ENCODE assay signal across 14 mouse cellular contexts in genomic region chr11:53691979-53692378, GRCm38 (mm10). TPM values are rescaled to one million over a fixed set of nuclear protein-coding genes. Genes with fewer than 3 reads are reported as not detected.
DNase-seq lines count a peak whose midpoint lies in the region; ATAC-seq and TF ChIP-seq lines count a peak whose summit lies in the region.
"Had no signal": no experiment of that assay in that cellular context is flagged by ENCODE, and none has a peak within 500 bp of the region (broad histone marks: within the 10 kb centered on the region; RNA-seq: fewer than 3 reads in every experiment).

No protein-coding gene starts in this region.

- no peak for TF ChIP-seq POLR2A in lung, adult 2 months (IDR thresholded peaks at IDR 0.05; ENCODE audit: borderline replicate concordance, extremely low read depth, low read depth, low read length)

- no peaks in the 10 kb centered on the region for H3K4me1 ChIP-seq in forebrain, postnatal 0 days (ENCODE audit: insufficient read depth)
- no peaks in the 10 kb centered on the region for H3K4me1 ChIP-seq in forebrain, embryonic 12.5 days
- H3K4me1 ChIP-seq in lung, adult 2 months (ENCODE audit: control insufficient read depth, insufficient read depth, low read length): no peaks in the 10 kb centered on the region
- H3K4me1 ChIP-seq in midbrain, embryonic 16.5 days (ENCODE audit: control insufficient read depth, insufficient read depth, low read length): no peaks in the 10 kb centered on the region
- no peaks in the 10 kb centered on the region for H3K4me1 ChIP-seq in limb, embryonic 10.5 days

- no peak overlapping the region for H3K4me2 ChIP-seq in forebrain, postnatal 0 days (ENCODE audit: low read depth)
- no peak overlapping the region for H3K4me2 ChIP-seq in forebrain, embryonic 12.5 days
- H3K4me2 ChIP-seq in midbrain, embryonic 16.5 days (ENCODE audit: low read length): peak overlapping the region; percentile 26; the same call in 1 of the 2 replicates

- H3K9me3 ChIP-seq in forebrain, postnatal 0 days (ENCODE audit: low read length): no peaks in the 10 kb centered on the region
- no peaks in the 10 kb centered on the region for H3K9me3 ChIP-seq in forebrain, embryonic 12.5 days
- H3K9me3 ChIP-seq in midbrain, embryonic 16.5 days (replicated peaks; ENCODE audit: control insufficient read depth, low read length, poor library complexity, severe bottlenecking): no peaks in the 10 kb centered on the region
- H3K9me3 ChIP-seq in limb, embryonic 10.5 days (replicated peaks): no peaks in the 10 kb centered on the region

- no peak overlapping the region for H3K4me3 ChIP-seq in forebrain, postnatal 0 days (ENCODE audit: low read depth, low read length)
- H3K4me3 ChIP-seq in forebrain, embryonic 12.5 days (replicated peaks): no peak overlapping the region
- H3K4me3 ChIP-seq in left cerebral cortex, adult 2 months: peak overlapping the region; percentile 18; the same call in 1 of the 2 replicates
- H3K4me3 ChIP-seq in lung, adult 2 months (replicated peaks; ENCODE audit: extremely low read depth, low read depth, low read length): no peak overlapping the region
- no peak overlapping the region for H3K4me3 ChIP-seq in midbrain, embryonic 16.5 days (ENCODE audit: low read depth, low read length)
- no peak overlapping the region for H3K4me3 ChIP-seq in limb, embryonic 10.5 days

- no peak overlapping the region for H3K9ac ChIP-seq in forebrain, postnatal 0 days
- H3K9ac ChIP-seq in forebrain, embryonic 12.5 days: no peak overlapping the region
- H3K9ac ChIP-seq in midbrain, embryonic 16.5 days (ENCODE audit: low read depth, low read length): no peak overlapping the region

- intact Hi-C loops in left cerebral cortex, adult 2 months (cut with DNase I): no loop called here

- DNase-seq in forebrain, postnatal 0 days: peak; percentile 5
- DNase-seq in left cerebral cortex, adult 2 months (ENCODE audit: extremely low spot score in 1 of 2, low spot score in 2 of 2): no peak
- no peak for DNase-seq in left cerebral cortex, adult 11 months (ENCODE audit: low spot score)
- DNase-seq in lung, adult 2 months: peak; percentile 16
- no peak for DNase-seq in limb, embryonic 10.5 days (ENCODE audit: low spot score)
- DNase-seq: adrenal gland, postnatal 36 days; B cell, adult 2 months; cerebellum, adult 9-11 months; gastrocnemius, postnatal 14 days; liver had no signal

- ATAC-seq in forebrain, postnatal 0 days: no peak
- no peak for ATAC-seq in forebrain, embryonic 12.5 days (ENCODE audit: low FRiP score)
- ATAC-seq in midbrain, embryonic 16.5 days: no peak
- ATAC-seq in megakaryocyte progenitor cell, adult 5-6 weeks (replicated peaks; ENCODE audit: poor library complexity): no peak

- no peaks in the 10 kb centered on the region for H3K27me3 ChIP-seq in forebrain, postnatal 0 days (ENCODE audit: insufficient read depth, low read length)
- no peaks in the 10 kb centered on the region for H3K27me3 ChIP-seq in forebrain, embryonic 12.5 days
- H3K27me3 ChIP-seq in midbrain, embryonic 16.5 days (ENCODE audit: control insufficient read depth, insufficient read depth, low read depth, low read length): no peaks in the 10 kb centered on the region
- H3K27me3 ChIP-seq in limb, embryonic 10.5 days (ENCODE audit: low read depth, poor library complexity, severe bottlenecking): no peaks in the 10 kb centered on the region

- no peak for TF ChIP-seq CTCF in forebrain, postnatal 0 days (IDR thresholded peaks at IDR 0.05; ENCODE audit: low read depth)
- no peak for TF ChIP-seq CTCF in left cerebral cortex, adult 2 months (IDR thresholded peaks at IDR 0.05)
- no peak for TF ChIP-seq CTCF in lung, adult 2 months (IDR thresholded peaks at IDR 0.05; ENCODE audit: insufficient read depth, low read length)

- peaks cover 11% of the 10 kb centered on the region for H3K36me3 ChIP-seq in forebrain, postnatal 0 days (ENCODE audit: insufficient read depth)
- peaks cover 10% of the 10 kb centered on the region for H3K36me3 ChIP-seq in forebrain, embryonic 12.5 days (replicated peaks)
- H3K36me3 ChIP-seq in midbrain, embryonic 16.5 days (ENCODE audit: control insufficient read depth, insufficient read depth, low read length): peaks cover 2% of the 10 kb centered on the region; the same call in 1 of the 2 replicates
- H3K36me3 ChIP-seq in limb, embryonic 10.5 days: peaks cover 65% of the 10 kb centered on the region

- WGBS in forebrain, postnatal 0 days: 48% methylated on average over 10 of the region's 10 CpGs
- 65% methylated on average over 10 of the region's 10 CpGs for WGBS in forebrain, embryonic 12.5 days
- 66% methylated on average over 10 of the region's 10 CpGs for WGBS in lung, adult 2 months
- 36% methylated on average over 10 of the region's 10 CpGs for WGBS in midbrain, embryonic 16.5 days
- 88% methylated on average over 10 of the region's 10 CpGs for whole genome bisulfite sequencing in limb, embryonic 10.5 days

- no peak overlapping the region for H3K27ac ChIP-seq in forebrain, postnatal 0 days (ENCODE audit: low read depth, low read length)
- H3K27ac ChIP-seq in forebrain, embryonic 12.5 days: no peak overlapping the region
- no peak overlapping the region for H3K27ac ChIP-seq in left cerebral cortex, adult 2 months
- no peak overlapping the region for H3K27ac ChIP-seq in midbrain, embryonic 16.5 days (ENCODE audit: low read length)
- no peak overlapping the region for H3K27ac ChIP-seq in limb, embryonic 10.5 days

RNA-seq across cellular contexts. Expression of gene Rad50, which starts 15.1 kb away (rescaled TPM):
- 7.1 and 9.2 TPM in 2 replicates for total RNA-seq in forebrain, postnatal 0 days (2014; rRNA removed)
- 8.6 and 11.8 TPM in 2 replicates for polyA plus RNA-seq in forebrain, postnatal 0 days (2015; fragmentation: Nextera tagmentation; extraction: Ambion mirVana)
- 23.4 and 24.6 TPM in 2 replicates for polyA plus RNA-seq in forebrain, embryonic 12.5 days (2016; fragmentation: Nextera tagmentation; extraction: Ambion mirVana)
- total RNA-seq in left cerebral cortex, adult 2 months (2021): 10 to 100 TPM; 10.9 to 12.0 TPM
- 4.3 and 6.7 TPM in 2 replicates for polyA plus RNA-seq in lung, adult 2 months (2012; rRNA removed)
- 11.0 and 11.7 TPM in 2 replicates for polyA plus RNA-seq in midbrain, embryonic 16.5 days (2015; fragmentation: Nextera tagmentation; extraction: Ambion mirVana)
- 49.3 and 57.7 TPM in 2 replicates for total RNA-seq in megakaryocyte progenitor cell, adult 5-6 weeks (2015)
- total RNA-seq in megakaryocyte progenitor cell, adult 5-6 weeks (2017): 66.5 and 79.1 TPM in 2 replicates
- 24.2 and 28.1 TPM in 2 replicates for polyA plus RNA-seq in limb, embryonic 10.5 days (2016; fragmentation: Nextera tagmentation; extraction: Ambion mirVana)

RNA-seq across cellular contexts. Expression of gene Il5, which starts 28.6 kb away (rescaled TPM):
- 0.23 and 0.29 TPM in 2 replicates for total RNA-seq in forebrain, postnatal 0 days (2014; rRNA removed)
- 0.10 and 0.18 TPM in 2 replicates for polyA plus RNA-seq in forebrain, postnatal 0 days (2015; fragmentation: Nextera tagmentation; extraction: Ambion mirVana)
- polyA plus RNA-seq in forebrain, embryonic 12.5 days (2016; fragmentation: Nextera tagmentation; extraction: Ambion mirVana): not detected in 2 replicates
- not detected for total RNA-seq in left cerebral cortex, adult 2 months (2021)
- polyA plus RNA-seq in lung, adult 2 months (2012; rRNA removed): 0.07 and 0.14 TPM in 2 replicates
- polyA plus RNA-seq in midbrain, embryonic 16.5 days (2015; fragmentation: Nextera tagmentation; extraction: Ambion mirVana): not detected in 2 replicates
- total RNA-seq in megakaryocyte progenitor cell, adult 5-6 weeks (2015): not detected in 2 replicates
- total RNA-seq in megakaryocyte progenitor cell, adult 5-6 weeks (2017): not detected in 2 replicates
- polyA plus RNA-seq in limb, embryonic 10.5 days (2016; fragmentation: Nextera tagmentation; extraction: Ambion mirVana): not detected in 2 replicates
- total RNA-seq: adrenal gland, postnatal 36 days; gastrocnemius, postnatal 14 days; heart, postnatal 14 days had no signal

RNA-seq across cellular contexts. Expression of gene Il13, which starts 57.5 kb away (rescaled TPM):
- total RNA-seq in forebrain, postnatal 0 days (2014; rRNA removed): not detected in 2 replicates
- not detected in 2 replicates for polyA plus RNA-seq in forebrain, postnatal 0 days (2015; fragmentation: Nextera tagmentation; extraction: Ambion mirVana)
- polyA plus RNA-seq in forebrain, embryonic 12.5 days (2016; fragmentation: Nextera tagmentation; extraction: Ambion mirVana): not detected in 2 replicates
- not detected for total RNA-seq in left cerebral cortex, adult 2 months (2021)
- polyA plus RNA-seq in lung, adult 2 months (2012; rRNA removed): not detected in 2 replicates
- not detected in 2 replicates for polyA plus RNA-seq in midbrain, embryonic 16.5 days (2015; fragmentation: Nextera tagmentation; extraction: Ambion mirVana)
- total RNA-seq in megakaryocyte progenitor cell, adult 5-6 weeks (2015): not detected in 2 replicates
- not detected in 2 replicates for total RNA-seq in megakaryocyte progenitor cell, adult 5-6 weeks (2017)
- polyA plus RNA-seq in limb, embryonic 10.5 days (2016; fragmentation: Nextera tagmentation; extraction: Ambion mirVana): not detected in 2 replicates
- total RNA-seq: adrenal gland, postnatal 36 days; gastrocnemius, postnatal 14 days; heart, postnatal 14 days had no signal

Comparison
In these comparisons a context has a peak if more than half of its experiments do, and no peak if none do; other contexts are left out.
1. DNase-seq: peak in forebrain, postnatal 0 days (single experiment) and lung, adult 2 months (single experiment); none in left cerebral cortex, adult 2 months (0 of 2), left cerebral cortex, adult 11 months (single experiment) and limb, embryonic 10.5 days (single experiment).